Mouse (Mus musculus) embryonic facial prominence, embryonic 11.5 days (tissue): Measurements from ENCODE around the gene Fer. TPM values are rescaled to one million over a fixed set of nuclear protein-coding genes. Genes with fewer than 3 reads are reported as not detected.

Experiments used
- ATAC-seq: fragments of 200-750 bp; cut with Nextera tagmentation; replicated peaks from 2 replicates; pipeline ENCODE4 v1.8.0; 2017; ENCODE audit warnings: low read depth; ENCODE audit not compliant: insufficient number of reproducible peaks, low FRiP score, low TSS enrichment
- DNase-seq: peaks from one replicate; pipeline ENCODE4 v3.0.0-alpha.2; 2015; ENCODE audit warnings: low spot score
- H3K27ac ChIP-seq: fragments of 300-500 bp; sonication (generic); replicated peaks from 2 replicates; pipeline ENCODE4 v1.5.1; 2014; ENCODE audit warnings: mild to moderate bottlenecking, low read depth, low read length, control low read depth
- H3K27me3 ChIP-seq: fragments of 300-500 bp; sonication (generic); 2 replicates; pipeline ENCODE4 v1.6.1; 2014; ENCODE audit warnings: mild to moderate bottlenecking, low read length, moderate library complexity, mixed read lengths; ENCODE audit not compliant: control insufficient read depth, insufficient read depth
- H3K36me3 ChIP-seq: fragments of 300-500 bp; sonication (generic); replicated peaks from 2 replicates; pipeline ENCODE4 v1.6.1; 2014; ENCODE audit warnings: low read depth, mild to moderate bottlenecking, low read length, moderate library complexity, mixed read lengths; ENCODE audit not compliant: control insufficient read depth, insufficient read depth
- H3K4me1 ChIP-seq: fragments of 300-500 bp; sonication (generic); 2 replicates; pipeline ENCODE4 v1.6.1; 2014; ENCODE audit warnings: low read length, mixed read lengths; ENCODE audit not compliant: control insufficient read depth, insufficient read depth
- H3K4me2 ChIP-seq: fragments of 300-500 bp; sonication (generic); 2 replicates; pipeline ENCODE4 v1.6.1; 2014; ENCODE audit warnings: low read depth, mild to moderate bottlenecking, control low read depth, low read length, moderate library complexity
- H3K4me3 ChIP-seq: fragments of 300-500 bp; sonication (generic); 2 replicates; pipeline ENCODE4 v1.5.1; 2014; ENCODE audit warnings: low read depth, low read length, control low read depth
- H3K9ac ChIP-seq: fragments of 300-500 bp; sonication (generic); replicated peaks from 2 replicates; pipeline ENCODE4 v1.6.1; 2014; ENCODE audit warnings: mild to moderate bottlenecking, control low read depth, low read length
- H3K9me3 ChIP-seq: fragments of 300-500 bp; sonication (generic); replicated peaks from 2 replicates; pipeline ENCODE4 v1.6.1; 2016; ENCODE audit warnings: mild to moderate bottlenecking, low read length, inconsistent platforms, mixed read lengths; ENCODE audit not compliant: control insufficient read depth
- WGBS: fragments of 180-500 bp; shearing (Covaris S2); extraction: QIAGEN DNeasy Blood & Tissue Kit; methylation state at CpG from one replicate; pipeline ENCODE4 v1.1.7; 2014; 5-methylcytosine and 5-hydroxymethylcytosine counted together
- polyA plus RNA-seq: library from polyadenylated mRNA; unstranded; fragments of >200 nt; fragmentation: Nextera tagmentation; extraction: Ambion mirVana; gene quantifications from 2 replicates; pipeline ENCODE4 v1.2.1, GENCODE M21; 2014

Gene Fer
- polyA plus RNA-seq, 1 experiment from 2014 or later, result 34.6 TPM

GRCm38 (mm10) chr17:63925581-63925980, 62.7 kb downstream of the Fer start:
- ATAC-seq (no peak), DNase-seq (no peak)
- Histone ChIP-seq H3K4me1 (no peaks in the 10 kb centered on the region), H3K9ac (no peak overlapping the region), H3K27me3 (no peaks in the 10 kb centered on the region), H3K4me2 (no peak overlapping the region), H3K4me3 (no peak overlapping the region), H3K27ac (no peak overlapping the region), H3K9me3 (no peaks in the 10 kb centered on the region), H3K36me3 (no peaks in the 10 kb centered on the region)
- WGBS, result 84% methylated on average over 3 of the region's 3 CpGs

GRCm38 (mm10) chr17:63930634-63931033, 67.8 kb downstream of the Fer start:
- Histone ChIP-seq H3K4me3 (no peak overlapping the region), H3K9me3 (no peaks in the 10 kb centered on the region), H3K4me2 (no peak overlapping the region), H3K9ac (no peak overlapping the region), H3K4me1 (no peaks in the 10 kb centered on the region), H3K27ac (no peak overlapping the region), H3K36me3 (no peaks in the 10 kb centered on the region), H3K27me3 (no peaks in the 10 kb centered on the region)
- ATAC-seq, result no peak
- WGBS, result 60% methylated on average over 4 of the region's 4 CpGs
- DNase-seq, result no peak

- Histone ChIP-seq H3K4me2 (no peak overlapping the region), H3K4me1 (no peaks in the 10 kb centered on the region), H3K9me3 (no peaks in the 10 kb centered on the region), H3K27ac (no peak overlapping the region), H3K27me3 (no peaks in the 10 kb centered on the region), H3K36me3 (no peaks in the 10 kb centered on the region), H3K9ac (no peak overlapping the region), H3K4me3 (no peak overlapping the region)
- DNase-seq (no peak), ATAC-seq (no peak)
- WGBS, result 74% methylated on average over 1 of the region's 1 CpGs
These were observed 68.7 kb downstream of the Fer start for GRCm38 (mm10) chr17:63931556-63931955.

GRCm38 (mm10) chr17:63935408-63935807, 72.5 kb downstream of the Fer start:
- no peak for DNase-seq
- Histone ChIP-seq H3K36me3 (no peaks in the 10 kb centered on the region), H3K9ac (no peak overlapping the region), H3K27me3 (no peaks in the 10 kb centered on the region), H3K4me3 (no peak overlapping the region), H3K4me1 (no peaks in the 10 kb centered on the region), H3K9me3 (no peaks in the 10 kb centered on the region), H3K27ac (no peak overlapping the region), H3K4me2 (no peak overlapping the region)
- 92% methylated on average over 2 of the region's 2 CpGs for WGBS
- ATAC-seq, result no peak

- ATAC-seq (no peak), DNase-seq (peak; percentile 10)
- H3K4me1 ChIP-seq, result no peaks in the 10 kb centered on the region
- H3K27me3 ChIP-seq, result no peaks in the 10 kb centered on the region
- 47% methylated on average over 18 of the region's 18 CpGs for WGBS
- no peak overlapping the region for H3K27ac ChIP-seq
- H3K9me3 ChIP-seq, result no peaks in the 10 kb centered on the region
- H3K36me3 ChIP-seq, result no peaks in the 10 kb centered on the region
- no peak overlapping the region for H3K4me3 ChIP-seq
- no peak overlapping the region for H3K4me2 ChIP-seq
- H3K9ac ChIP-seq, result no peak overlapping the region
These were observed 75.0 kb downstream of the Fer start for GRCm38 (mm10) chr17:63937886-63938285.

- ATAC-seq, result no peak
- DNase-seq, result no peak
- H3K27ac ChIP-seq, result no peak overlapping the region
- H3K4me2 ChIP-seq, result no peak overlapping the region
- no peaks in the 10 kb centered on the region for H3K27me3 ChIP-seq
- no peaks in the 10 kb centered on the region for H3K9me3 ChIP-seq
- 96% methylated on average over 2 of the region's 2 CpGs for WGBS
- no peaks in the 10 kb centered on the region for H3K36me3 ChIP-seq
- H3K9ac ChIP-seq, result no peak overlapping the region
- no peak overlapping the region for H3K4me3 ChIP-seq
- no peaks in the 10 kb centered on the region for H3K4me1 ChIP-seq
These were observed 83.9 kb downstream of the Fer start for GRCm38 (mm10) chr17:63946772-63947171.

GRCm38 (mm10) chr17:63948811-63949210, 85.9 kb downstream of the Fer start:
- ATAC-seq (no peak), DNase-seq (no peak)
- Histone ChIP-seq H3K36me3 (no peaks in the 10 kb centered on the region), H3K27ac (no peak overlapping the region), H3K4me1 (no peaks in the 10 kb centered on the region), H3K4me3 (no peak overlapping the region), H3K9me3 (no peaks in the 10 kb centered on the region), H3K27me3 (no peaks in the 10 kb centered on the region), H3K9ac (no peak overlapping the region), H3K4me2 (no peak overlapping the region)
- 90% methylated on average over 4 of the region's 4 CpGs for WGBS

- Histone ChIP-seq H3K36me3 (no peaks in the 10 kb centered on the region), H3K27me3 (no peaks in the 10 kb centered on the region), H3K4me2 (no peak overlapping the region), H3K27ac (no peak overlapping the region), H3K4me3 (no peak overlapping the region), H3K9me3 (no peaks in the 10 kb centered on the region), H3K4me1 (no peaks in the 10 kb centered on the region), H3K9ac (no peak overlapping the region)
- DNase-seq, result peak; percentile 50
- ATAC-seq, result no peak
- WGBS, result 88% methylated on average over 2 of the region's 2 CpGs
These were observed 88.6 kb downstream of the Fer start for GRCm38 (mm10) chr17:63951436-63951835.
